Mouse (Mus musculus) embryonic facial prominence, embryonic 15.5 days (tissue): ENCODE results near the gene Nfkb1. TPM values are rescaled to one million over a fixed set of nuclear protein-coding genes. Genes with fewer than 3 reads are reported as not detected.

ENCODE experiments used
- ATAC-seq: fragments of 200-750 bp; cut with Nextera tagmentation; 2 replicates; pipeline ENCODE4 v1.8.0; 2017; ENCODE audit warnings: low read depth, moderate TSS enrichment; ENCODE audit not compliant: insufficient number of reproducible peaks, low FRiP score, low TSS enrichment
- H3K27ac ChIP-seq: fragments of 300-500 bp; sonication (generic); replicated peaks from 2 replicates; pipeline ENCODE4 v1.5.1; 2015; ENCODE audit warnings: mild to moderate bottlenecking, inconsistent platforms
- H3K27me3 ChIP-seq: fragments of 300-500 bp; sonication (generic); 2 replicates; pipeline ENCODE4 v1.6.1; 2015; ENCODE audit warnings: inconsistent platforms
- H3K36me3 ChIP-seq: fragments of 300-500 bp; sonication (generic); 2 replicates; pipeline ENCODE4 v1.6.1; 2015; ENCODE audit warnings: mild to moderate bottlenecking, inconsistent platforms
- H3K4me1 ChIP-seq: fragments of 300-500 bp; sonication (generic); 2 replicates; pipeline ENCODE4 v1.6.1; 2015; ENCODE audit warnings: inconsistent platforms
- H3K4me2 ChIP-seq: fragments of 300-500 bp; sonication (generic); replicated peaks from 2 replicates; pipeline ENCODE4 v1.6.1; 2015; ENCODE audit warnings: mild to moderate bottlenecking, inconsistent platforms
- H3K4me3 ChIP-seq: fragments of 300-500 bp; sonication (generic); replicated peaks from 2 replicates; pipeline ENCODE4 v1.5.1; 2015; ENCODE audit warnings: mild to moderate bottlenecking, inconsistent platforms
- H3K9ac ChIP-seq: fragments of 300-500 bp; sonication (generic); 2 replicates; pipeline ENCODE4 v1.6.1; 2015; ENCODE audit warnings: inconsistent platforms
- H3K9me3 ChIP-seq: fragments of 300-500 bp; sonication (generic); replicated peaks from 2 replicates; pipeline ENCODE4 v1.6.1; 2016; ENCODE audit warnings: inconsistent platforms
- WGBS: fragments of 180-500 bp; shearing (Covaris S2); methylation state at CpG from one replicate; pipeline ENCODE4 v1.1.7; 2015; 5-methylcytosine and 5-hydroxymethylcytosine counted together
- polyA plus RNA-seq: library from polyadenylated mRNA; unstranded; fragments of >200 nt; fragmentation: Nextera tagmentation; extraction: Ambion mirVana; gene quantifications from 2 replicates; pipeline ENCODE4 v1.2.1, GENCODE M21; 2015

The Nfkb1 gene
- polyA plus RNA-seq, 1 experiment from 2014 or later: 25.4 TPM

GRCm38 (mm10) chr3:135602731-135603130 is 88.6 kb downstream of the Nfkb1 start:
- Histone ChIP-seq H3K9me3 (no peaks in the 10 kb centered on the region), H3K4me1 (no peaks in the 10 kb centered on the region), H3K36me3 (peaks cover 55% of the 10 kb centered on the region), H3K9ac (no peak overlapping the region), H3K27ac (no peak overlapping the region), H3K27me3 (no peaks in the 10 kb centered on the region), H3K4me2 (no peak overlapping the region), H3K4me3 (no peak overlapping the region)
- 85% methylated on average over 10 of the region's 10 CpGs for WGBS
- no peak for ATAC-seq

- H3K4me3 ChIP-seq: no peak overlapping the region
- no peak for ATAC-seq
- peaks cover 64% of the 10 kb centered on the region for H3K36me3 ChIP-seq
- no peak overlapping the region for H3K27ac ChIP-seq
- H3K4me2 ChIP-seq: no peak overlapping the region
- no peaks in the 10 kb centered on the region for H3K9me3 ChIP-seq
- no peaks in the 10 kb centered on the region for H3K27me3 ChIP-seq
- no peak overlapping the region for H3K9ac ChIP-seq
- WGBS: 87% methylated on average over 3 of the region's 3 CpGs
- H3K4me1 ChIP-seq: no peaks in the 10 kb centered on the region
These were observed 93.0 kb downstream of the Nfkb1 start for GRCm38 (mm10) chr3:135598355-135598754.

GRCm38 (mm10) chr3:135597014-135597413 is 94.3 kb downstream of the Nfkb1 start:
- H3K27ac ChIP-seq: peak overlapping the region; percentile 36; the same call in 1 of the 2 replicates
- H3K4me3 ChIP-seq: no peak overlapping the region
- H3K9me3 ChIP-seq: no peaks in the 10 kb centered on the region
- ATAC-seq: no peak
- 65% methylated on average over 4 of the region's 4 CpGs for WGBS
- no peak overlapping the region for H3K9ac ChIP-seq
- no peaks in the 10 kb centered on the region for H3K4me1 ChIP-seq
- H3K27me3 ChIP-seq: no peaks in the 10 kb centered on the region
- H3K36me3 ChIP-seq: peaks cover 63% of the 10 kb centered on the region
- H3K4me2 ChIP-seq: no peak overlapping the region

- no peak for ATAC-seq
- H3K9me3 ChIP-seq: no peaks in the 10 kb centered on the region
- H3K4me1 ChIP-seq: no peaks in the 10 kb centered on the region
- H3K27ac ChIP-seq: no peak overlapping the region
- no peak overlapping the region for H3K4me3 ChIP-seq
- H3K27me3 ChIP-seq: no peaks in the 10 kb centered on the region
- WGBS: 67% methylated on average over 21 of the region's 21 CpGs
- H3K36me3 ChIP-seq: peaks cover 54% of the 10 kb centered on the region
- H3K9ac ChIP-seq: no peak overlapping the region
- no peak overlapping the region for H3K4me2 ChIP-seq
These were observed 97.0 kb downstream of the Nfkb1 start for GRCm38 (mm10) chr3:135594238-135594917.

- WGBS: 89% methylated on average over 4 of the region's 4 CpGs
- Histone ChIP-seq H3K27ac (no peak overlapping the region), H3K4me1 (no peaks in the 10 kb centered on the region), H3K4me2 (no peak overlapping the region), H3K4me3 (no peak overlapping the region), H3K27me3 (no peaks in the 10 kb centered on the region), H3K36me3 (peaks cover 68% of the 10 kb centered on the region), H3K9ac (no peak overlapping the region), H3K9me3 (no peaks in the 10 kb centered on the region)
- ATAC-seq: no peak
These were observed 99.3 kb downstream of the Nfkb1 start for GRCm38 (mm10) chr3:135592011-135592410.

GRCm38 (mm10) chr3:135591376-135591775 is 100.0 kb downstream of the Nfkb1 start:
- H3K4me3 ChIP-seq: no peak overlapping the region
- H3K4me1 ChIP-seq: no peaks in the 10 kb centered on the region
- no peaks in the 10 kb centered on the region for H3K27me3 ChIP-seq
- H3K9ac ChIP-seq: no peak overlapping the region
- WGBS: 58% methylated on average over 5 of the region's 5 CpGs
- H3K36me3 ChIP-seq: peaks cover 68% of the 10 kb centered on the region
- H3K4me2 ChIP-seq: no peak overlapping the region
- H3K27ac ChIP-seq: no peak overlapping the region
- no peaks in the 10 kb centered on the region for H3K9me3 ChIP-seq
- ATAC-seq: no peak; the same call in 1 of the 2 replicates

GRCm38 (mm10) chr3:135590471-135590870 is 100.9 kb downstream of the Nfkb1 start:
- WGBS: 68% methylated on average over 4 of the region's 4 CpGs
- Histone ChIP-seq H3K9me3 (no peaks in the 10 kb centered on the region), H3K4me2 (no peak overlapping the region), H3K27ac (no peak overlapping the region), H3K27me3 (no peaks in the 10 kb centered on the region), H3K36me3 (peaks cover 70% of the 10 kb centered on the region), H3K4me3 (no peak overlapping the region), H3K4me1 (no peaks in the 10 kb centered on the region), H3K9ac (no peak overlapping the region)
- ATAC-seq: no peak

GRCm38 (mm10) chr3:135586471-135586880 is 104.9 kb downstream of the Nfkb1 start:
- no peak overlapping the region for H3K4me3 ChIP-seq
- H3K27me3 ChIP-seq: no peaks in the 10 kb centered on the region
- no peak overlapping the region for H3K27ac ChIP-seq
- no peak overlapping the region for H3K4me2 ChIP-seq
- 88% methylated on average over 4 of the region's 4 CpGs for WGBS
- peaks cover 8% of the 10 kb centered on the region; the same call in 1 of the 2 replicates for H3K4me1 ChIP-seq
- no peak for ATAC-seq
- H3K36me3 ChIP-seq: peaks cover 59% of the 10 kb centered on the region
- no peaks in the 10 kb centered on the region for H3K9me3 ChIP-seq
- H3K9ac ChIP-seq: no peak overlapping the region

GRCm38 (mm10) chr3:135586060-135586459 is 105.3 kb downstream of the Nfkb1 start:
- no peak overlapping the region for H3K4me2 ChIP-seq
- no peak overlapping the region for H3K9ac ChIP-seq
- ATAC-seq: no peak
- 85% methylated on average over 2 of the region's 2 CpGs for WGBS
- peaks cover 59% of the 10 kb centered on the region for H3K36me3 ChIP-seq
- peaks cover 11% of the 10 kb centered on the region; the same call in 1 of the 2 replicates for H3K4me1 ChIP-seq
- H3K27ac ChIP-seq: no peak overlapping the region
- H3K27me3 ChIP-seq: no peaks in the 10 kb centered on the region
- H3K4me3 ChIP-seq: no peak overlapping the region
- no peaks in the 10 kb centered on the region for H3K9me3 ChIP-seq

- Histone ChIP-seq H3K36me3 (peaks cover 59% of the 10 kb centered on the region), H3K9ac (no peak overlapping the region), H3K9me3 (no peaks in the 10 kb centered on the region), H3K27me3 (no peaks in the 10 kb centered on the region), H3K4me2 (no peak overlapping the region), H3K27ac (no peak overlapping the region), H3K4me3 (no peak overlapping the region), H3K4me1 (peaks cover 13% of the 10 kb centered on the region)
- no peak for ATAC-seq
- WGBS: 68% methylated on average over 6 of the region's 6 CpGs
These were observed 105.9 kb downstream of the Nfkb1 start for GRCm38 (mm10) chr3:135585482-135585881.

- Histone ChIP-seq H3K4me1 (peaks cover 21% of the 10 kb centered on the region), H3K27ac (0 out of 2 replicates have a peak overlapping the region, but pooled peaks have one; percentile 22), H3K36me3 (peaks cover 33% of the 10 kb centered on the region), H3K9ac (no peak overlapping the region), H3K27me3 (no peaks in the 10 kb centered on the region), H3K4me2 (no peak overlapping the region), H3K4me3 (no peak overlapping the region), H3K9me3 (no peaks in the 10 kb centered on the region)
- ATAC-seq: no peak
- 84% methylated on average over 7 of the region's 7 CpGs for WGBS
These were observed 109.1 kb downstream of the Nfkb1 start for GRCm38 (mm10) chr3:135582246-135582645.

- H3K4me2 ChIP-seq: no peak overlapping the region
- 0 out of 2 replicates have a peak, but pooled peaks cover 3% of the 10 kb centered on the region for H3K9me3 ChIP-seq
- H3K27ac ChIP-seq: 0 out of 2 replicates have a peak overlapping the region, but pooled peaks have one; percentile 22
- peaks cover 27% of the 10 kb centered on the region for H3K36me3 ChIP-seq
- WGBS: 22% methylated on average over 10 of the region's 10 CpGs
- H3K4me3 ChIP-seq: no peak overlapping the region
- no peaks in the 10 kb centered on the region for H3K27me3 ChIP-seq
- no peak for ATAC-seq
- H3K4me1 ChIP-seq: peaks cover 21% of the 10 kb centered on the region
- H3K9ac ChIP-seq: no peak overlapping the region
These were observed 109.7 kb downstream of the Nfkb1 start for GRCm38 (mm10) chr3:135581606-135582117.
